Mouse (Mus musculus) myocyte (in vitro differentiated cells): Measurements from ENCODE around the gene Mcfd2.

Experiments used
- E2F4 ChIP-seq: IDR thresholded peaks from one replicate; pipeline ENCODE4 v1.6.1; 2011; ENCODE audit warnings: mild to moderate bottlenecking, control low read depth, moderate library complexity; ENCODE audit not compliant: insufficient read depth
- MAX ChIP-seq: IDR thresholded peaks from one replicate; pipeline ENCODE4 v1.6.1; 2011; ENCODE audit warnings: low read depth, mild to moderate bottlenecking, control low read depth
- MYOD1 ChIP-seq, 3 experiments: IDR thresholded peaks; one replicate each; pipeline ENCODE4 v1.6.1; 2011; ENCODE audit warnings: control low read depth in 2 of 3, low read depth in 2 of 3, mild to moderate bottlenecking in 2 of 3, moderate library complexity in 1 of 3; ENCODE audit not compliant: insufficient read length in 2 of 3, control insufficient read depth in 1 of 3
- POLR2A ChIP-seq: IDR thresholded peaks from one replicate; pipeline ENCODE4 v1.6.1; 2011; ENCODE audit warnings: low read depth, mild to moderate bottlenecking, control low read depth, moderate library complexity; ENCODE audit not compliant: insufficient read length
- POLR2AphosphoS2 ChIP-seq: IDR thresholded peaks from one replicate; pipeline ENCODE4 v1.6.1; 2011; ENCODE audit warnings: low read depth, control low read depth; ENCODE audit not compliant: insufficient read length
- REST ChIP-seq: IDR thresholded peaks from one replicate; pipeline ENCODE4 v1.6.1; 2011; ENCODE audit warnings: mild to moderate bottlenecking, control low read depth, moderate library complexity; ENCODE audit not compliant: insufficient read depth, insufficient read length
- TCF12 ChIP-seq: IDR thresholded peaks from one replicate; pipeline ENCODE4 v1.6.1; 2011; ENCODE audit warnings: mild to moderate bottlenecking, control low read depth; ENCODE audit not compliant: poor library complexity, insufficient read depth, severe bottlenecking
- TCF3 ChIP-seq: IDR thresholded peaks from one replicate; pipeline ENCODE4 v1.6.1; 2011; ENCODE audit warnings: low read depth, control low read depth; ENCODE audit not compliant: insufficient read length
- USF1 ChIP-seq: IDR thresholded peaks from one replicate; pipeline ENCODE4 v1.6.1; 2011; ENCODE audit warnings: low read depth, mild to moderate bottlenecking, control low read depth, moderate library complexity

- TF ChIP-seq POLR2AphosphoS2 (peak; percentile 59), POLR2A (peak; percentile 55), MYOD1 (IDR thresholded peaks at IDR 0.05; ENCODE audit: control insufficient read depth in 1 of 3, insufficient read length in 2 of 3, low read depth in 2 of 3) (no peak), TCF12 (no peak), USF1 (no peak), REST (no peak), MAX (no peak), E2F4 (no peak), TCF3 (no peak)
These were observed 18.2 kb upstream of the Mcfd2 start for GRCm38 (mm10) chr17:87283755-87284481.
